Mouse (Mus musculus) heart, embryonic 13.5 days (tissue): Measurements from ENCODE around the gene Tmed2. TPM values are rescaled to one million over a fixed set of nuclear protein-coding genes. Genes with fewer than 3 reads are reported as not detected.
A peak's percentile ranks its signal among the peaks of the same experiment; 100 is the strongest.

Source experiments
- ATAC-seq: fragments of 200-750 bp; cut with Nextera tagmentation; 2 replicates; pipeline ENCODE4 v1.8.0; 2017; ENCODE audit warnings: moderate TSS enrichment; ENCODE audit not compliant: insufficient number of reproducible peaks, low FRiP score, low TSS enrichment; ENCODE audit errors: extremely low read depth
- H3K27ac ChIP-seq: fragments of 300-500 bp; sonication (generic); replicated peaks from 2 replicates; pipeline ENCODE4 v1.5.1; 2015; ENCODE audit warnings: moderate library complexity, mild to moderate bottlenecking, inconsistent platforms
- H3K27me3 ChIP-seq: fragments of 300-500 bp; sonication (generic); replicated peaks from 2 replicates; pipeline ENCODE4 v1.6.1; 2015; ENCODE audit warnings: mild to moderate bottlenecking, inconsistent platforms
- H3K36me3 ChIP-seq: fragments of 300-500 bp; sonication (generic); 2 replicates; pipeline ENCODE4 v1.6.1; 2015; ENCODE audit warnings: mild to moderate bottlenecking, inconsistent platforms
- H3K4me1 ChIP-seq: fragments of 300-500 bp; sonication (generic); 2 replicates; pipeline ENCODE4 v1.6.1; 2015; ENCODE audit warnings: inconsistent platforms
- H3K4me2 ChIP-seq: fragments of 300-500 bp; sonication (generic); 2 replicates; pipeline ENCODE4 v1.6.1; 2015; ENCODE audit warnings: inconsistent platforms, mild to moderate bottlenecking, moderate library complexity
- H3K4me3 ChIP-seq: fragments of 300-500 bp; sonication (generic); 2 replicates; pipeline ENCODE4 v1.5.1; 2015; ENCODE audit warnings: moderate library complexity, mild to moderate bottlenecking, inconsistent platforms
- H3K9ac ChIP-seq: fragments of 300-500 bp; sonication (generic); 2 replicates; pipeline ENCODE4 v1.6.1; 2015; ENCODE audit warnings: inconsistent platforms, mild to moderate bottlenecking, moderate library complexity
- H3K9me3 ChIP-seq: fragments of 300-500 bp; sonication (generic); 2 replicates; pipeline ENCODE4 v1.6.1; 2016; ENCODE audit warnings: inconsistent platforms
- WGBS: fragments of 180-500 bp; shearing (Covaris S2); methylation state at CpG from one replicate; pipeline ENCODE4 v1.1.7; 2015; ENCODE audit warnings: mixed read lengths; 5-methylcytosine and 5-hydroxymethylcytosine counted together
- polyA plus RNA-seq: library from polyadenylated mRNA; unstranded; fragments of >200 nt; fragmentation: Nextera tagmentation; extraction: Ambion mirVana; gene quantifications from 2 replicates; pipeline ENCODE4 v1.2.1, GENCODE M21; 2015

The Tmed2 gene
- polyA plus RNA-seq, 1 experiment from 2014 or later, result 396 TPM

- Histone ChIP-seq H3K4me1 (peaks cover 42% of the 10 kb centered on the region), H3K27ac (peak overlapping the region; percentile 91), H3K36me3 (peaks cover 35% of the 10 kb centered on the region), H3K4me3 (peak overlapping the region; percentile 89), H3K4me2 (peak overlapping the region; percentile 92), H3K27me3 (no peaks in the 10 kb centered on the region), H3K9me3 (peaks cover 2% of the 10 kb centered on the region; the same call in 1 of the 2 replicates), H3K9ac (peak overlapping the region; percentile 92)
- WGBS, result 74% methylated on average over 4 of the region's 4 CpGs
- no peak for ATAC-seq
Observed at GRCm38 (mm10) chr5:124528351-124528750, 12.1 kb upstream of the Tmed2 start.

- 24% methylated on average over 9 of the region's 9 CpGs for WGBS
- no peak for ATAC-seq
- peaks cover 42% of the 10 kb centered on the region for H3K4me1 ChIP-seq
- H3K9me3 ChIP-seq, result no peaks in the 10 kb centered on the region
- peak overlapping the region; percentile 91 for H3K27ac ChIP-seq
- no peaks in the 10 kb centered on the region for H3K27me3 ChIP-seq
- peak overlapping the region; percentile 92 for H3K9ac ChIP-seq
- peak overlapping the region; percentile 89 for H3K4me3 ChIP-seq
- H3K36me3 ChIP-seq, result peaks cover 30% of the 10 kb centered on the region
- H3K4me2 ChIP-seq, result peak overlapping the region; percentile 92
Observed at GRCm38 (mm10) chr5:124528791-124529190, 11.7 kb upstream of the Tmed2 start.

- peaks cover 28% of the 10 kb centered on the region for H3K36me3 ChIP-seq
- ATAC-seq, result no peak
- peak overlapping the region; percentile 91 for H3K27ac ChIP-seq
- H3K4me1 ChIP-seq, result peaks cover 42% of the 10 kb centered on the region
- H3K4me3 ChIP-seq, result peak overlapping the region; percentile 89
- H3K27me3 ChIP-seq, result no peaks in the 10 kb centered on the region
- H3K4me2 ChIP-seq, result peak overlapping the region; percentile 92
- WGBS, result 20% methylated on average over 8 of the region's 8 CpGs
- peak overlapping the region; percentile 92 for H3K9ac ChIP-seq
- no peaks in the 10 kb centered on the region for H3K9me3 ChIP-seq
Observed at GRCm38 (mm10) chr5:124529191-124529651, 11.3 kb upstream of the Tmed2 start.

GRCm38 (mm10) chr5:124529697-124530096 lies 10.8 kb upstream of the Tmed2 start:
- Histone ChIP-seq H3K27ac (peak overlapping the region; percentile 91), H3K36me3 (peaks cover 23% of the 10 kb centered on the region)
- 44% methylated on average over 8 of the region's 8 CpGs for WGBS

GRCm38 (mm10) chr5:124530655-124531582 lies 9.6 kb upstream of the Tmed2 start, which contains the start of gene Rilpl1:
Rilpl1 (minus strand) TSS chr5:124531391.
- H3K27ac ChIP-seq, result peak within 1 kb of the TSS; percentile 91
- peak within 1 kb of the TSS; percentile 89 for H3K4me3 ChIP-seq
- no peaks in the 10 kb centered on the region for H3K27me3 ChIP-seq
- peak within 1 kb of the TSS; percentile 92 for H3K9ac ChIP-seq
- WGBS, result under 1% methylated on average over 94 of the region's 96 CpGs
- H3K4me2 ChIP-seq, result peak within 1 kb of the TSS; percentile 92
- peak; percentile 76 for ATAC-seq
- H3K36me3 ChIP-seq, result peaks cover 14% of the 10 kb centered on the region
- peaks cover 42% of the 10 kb centered on the region for H3K4me1 ChIP-seq
- H3K9me3 ChIP-seq, result no peaks in the 10 kb centered on the region

More at GRCm38 (mm10) chr5:124529697-124530096, 10.8 kb upstream of the Tmed2 start:
- H3K27me3 ChIP-seq, result no peaks in the 10 kb centered on the region
- H3K4me1 ChIP-seq, result peaks cover 42% of the 10 kb centered on the region
- peak overlapping the region; percentile 89 for H3K4me3 ChIP-seq
- peak overlapping the region; percentile 92 for H3K4me2 ChIP-seq
- no peaks in the 10 kb centered on the region for H3K9me3 ChIP-seq
- no peak for ATAC-seq
- H3K9ac ChIP-seq, result peak overlapping the region; percentile 92

- H3K36me3 ChIP-seq, result peaks cover 7% of the 10 kb centered on the region
- ATAC-seq, result peak; percentile 16; the same call in 1 of the 2 replicates
- peak overlapping the region; percentile 92 for H3K4me2 ChIP-seq
- no peaks in the 10 kb centered on the region for H3K9me3 ChIP-seq
- peak overlapping the region; percentile 89 for H3K4me3 ChIP-seq
- H3K27ac ChIP-seq, result peak overlapping the region; percentile 91
- peaks cover 43% of the 10 kb centered on the region for H3K4me1 ChIP-seq
- H3K27me3 ChIP-seq, result no peaks in the 10 kb centered on the region
- 14% methylated on average over 14 of the region's 14 CpGs for WGBS
- peak overlapping the region; percentile 92 for H3K9ac ChIP-seq
Observed at GRCm38 (mm10) chr5:124531583-124531930, 8.9 kb upstream of the Tmed2 start.

- Histone ChIP-seq H3K4me2 (no peak overlapping the region; the same call in 1 of the 2 replicates), H3K36me3 (peaks cover under 1% of the 10 kb centered on the region; the same call in 1 of the 2 replicates), H3K27me3 (no peaks in the 10 kb centered on the region), H3K4me1 (peaks cover 50% of the 10 kb centered on the region), H3K9ac (no peak overlapping the region), H3K27ac (peak overlapping the region; percentile 91), H3K9me3 (no peaks in the 10 kb centered on the region), H3K4me3 (no peak overlapping the region)
- ATAC-seq, result 0 out of 2 replicates have a peak, but pooled peaks have one; percentile 9
- 33% methylated on average over 7 of the region's 7 CpGs for WGBS
Observed at GRCm38 (mm10) chr5:124532451-124532850, 8.0 kb upstream of the Tmed2 start.

GRCm38 (mm10) chr5:124535016-124535415 lies 5.5 kb upstream of the Tmed2 start:
- no peak for ATAC-seq
- 43% methylated on average over 5 of the region's 5 CpGs for WGBS
- H3K4me1 ChIP-seq, result peaks cover 28% of the 10 kb centered on the region
- H3K27ac ChIP-seq, result no peak overlapping the region
- H3K9ac ChIP-seq, result no peak overlapping the region; the same call in 1 of the 2 replicates
- H3K4me2 ChIP-seq, result no peak overlapping the region
- no peaks in the 10 kb centered on the region for H3K36me3 ChIP-seq
- H3K27me3 ChIP-seq, result no peaks in the 10 kb centered on the region
- no peaks in the 10 kb centered on the region for H3K9me3 ChIP-seq
- no peak overlapping the region for H3K4me3 ChIP-seq

GRCm38 (mm10) chr5:124536776-124537175 lies 3.7 kb upstream of the Tmed2 start:
- H3K27ac ChIP-seq, result peak overlapping the region; percentile 61
- peak overlapping the region; percentile 31 for H3K4me3 ChIP-seq
- H3K4me1 ChIP-seq, result peaks cover 22% of the 10 kb centered on the region
- H3K9me3 ChIP-seq, result no peaks in the 10 kb centered on the region
- peak overlapping the region; percentile 61 for H3K4me2 ChIP-seq
- H3K27me3 ChIP-seq, result no peaks in the 10 kb centered on the region
- 4% methylated on average over 17 of the region's 17 CpGs for WGBS
- H3K9ac ChIP-seq, result peak overlapping the region; percentile 78
- H3K36me3 ChIP-seq, result no peaks in the 10 kb centered on the region
- ATAC-seq, result no peak

GRCm38 (mm10) chr5:124538813-124539792 lies 1.4 kb upstream of the Tmed2 start:
- WGBS, result 79% methylated on average over 16 of the region's 16 CpGs
- Histone ChIP-seq H3K4me1 (peaks cover 26% of the 10 kb centered on the region), H3K9me3 (no peaks in the 10 kb centered on the region), H3K36me3 (peaks cover 17% of the 10 kb centered on the region), H3K4me2 (no peak overlapping the region), H3K4me3 (no peak overlapping the region), H3K27me3 (no peaks in the 10 kb centered on the region), H3K27ac (no peak overlapping the region), H3K9ac (no peak overlapping the region)
- ATAC-seq, result no peak
